Mouse (Mus musculus): Measurements from ENCODE around the gene Tacr1. TPM values are rescaled to one million over a fixed set of nuclear protein-coding genes. Genes with fewer than 3 reads are reported as not detected.

The Tacr1 gene
- 3.2 and 3.5 TPM in 2 replicates for polyA plus RNA-seq (2015; fragmentation: Nextera tagmentation; extraction: Ambion mirVana)

DNA sequence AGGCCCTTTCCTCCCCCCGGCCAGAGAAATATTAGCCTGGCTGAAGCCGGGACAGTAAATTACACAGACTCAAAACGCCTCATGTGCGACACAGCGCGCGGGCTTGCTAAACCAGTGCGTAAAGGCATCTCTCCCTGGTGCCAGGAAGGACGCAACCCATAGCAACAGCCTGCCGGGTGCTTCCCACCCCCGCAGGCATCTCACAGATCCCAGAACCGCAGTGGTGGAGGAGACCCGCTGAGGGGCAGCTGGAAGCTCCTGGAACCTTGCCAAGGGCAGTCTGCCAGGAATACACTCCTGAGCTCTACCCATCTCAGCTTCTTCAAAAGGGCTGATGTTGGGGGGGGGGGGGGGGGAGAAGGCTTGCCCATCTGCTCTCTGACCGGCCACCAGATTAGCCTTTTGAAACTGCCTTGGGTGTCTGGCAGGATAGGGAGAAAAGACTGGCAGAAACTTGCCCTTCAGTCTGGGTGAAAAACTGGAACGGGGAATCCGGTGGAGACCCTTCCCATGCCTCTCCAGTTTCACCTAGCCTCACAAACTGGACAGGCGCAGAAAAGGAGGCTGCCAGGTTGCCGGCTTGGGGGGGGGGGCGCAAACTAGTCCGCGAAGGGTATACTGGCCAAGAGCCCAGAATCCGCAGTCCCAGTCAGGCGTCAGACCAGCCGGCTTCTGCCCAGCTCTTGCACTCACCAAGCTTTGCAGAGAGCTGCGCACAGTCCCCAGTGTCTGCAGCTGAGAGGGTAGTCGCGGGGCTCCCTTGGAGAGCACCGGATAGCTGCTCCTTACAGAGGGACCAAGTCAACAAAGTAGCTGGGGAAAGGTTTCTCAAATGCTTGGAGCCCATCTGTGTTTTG, at the start of gene Tacr1:
TSS of gene Tacr1 (plus strand) at position 740 of the 857 bp plus-strand sequence.
- H3K4me3 ChIP-seq (ENCODE audit: low read depth, low read length): peak within 1 kb of the TSS; percentile 45
- peak within 1 kb of the TSS; percentile 85 for H3K4me2 ChIP-seq (ENCODE audit: low read length)
- H3K27ac ChIP-seq (ENCODE audit: low read length): peak within 1 kb of the TSS; percentile 50; the same call in 1 of the 2 replicates
- H3K36me3 ChIP-seq (ENCODE audit: control insufficient read depth, insufficient read depth, low read length): no peaks in the 10 kb centered on the region
- ATAC-seq: peak; percentile 91
- H3K9ac ChIP-seq (ENCODE audit: low read depth, low read length): peak within 1 kb of the TSS; percentile 66
- no peaks in the 10 kb centered on the region for H3K9me3 ChIP-seq (replicated peaks; ENCODE audit: control insufficient read depth, low read length, poor library complexity, severe bottlenecking)
- H3K27me3 ChIP-seq (ENCODE audit: control insufficient read depth, insufficient read depth, low read depth, low read length): peaks cover 14% of the 10 kb centered on the region
- H3K4me1 ChIP-seq (ENCODE audit: control insufficient read depth, insufficient read depth, low read length): peaks cover 21% of the 10 kb centered on the region
- WGBS: under 1% methylated on average over 25 of the region's 28 CpGs

GRCm38 (mm10) chr6:82376144-82376543, 26.0 kb upstream of the Tacr1 start:
- no peak for ATAC-seq
- no peak overlapping the region for H3K9ac ChIP-seq (ENCODE audit: low read depth, low read length)
- no peak overlapping the region for H3K4me2 ChIP-seq (ENCODE audit: low read length)
- no peaks in the 10 kb centered on the region for H3K4me1 ChIP-seq (ENCODE audit: control insufficient read depth, insufficient read depth, low read length)
- H3K27me3 ChIP-seq (ENCODE audit: control insufficient read depth, insufficient read depth, low read depth, low read length): no peaks in the 10 kb centered on the region
- no peak overlapping the region for H3K4me3 ChIP-seq (ENCODE audit: low read depth, low read length)
- H3K9me3 ChIP-seq (replicated peaks; ENCODE audit: control insufficient read depth, low read length, poor library complexity, severe bottlenecking): no peaks in the 10 kb centered on the region
- no peaks in the 10 kb centered on the region for H3K36me3 ChIP-seq (ENCODE audit: control insufficient read depth, insufficient read depth, low read length)
- H3K27ac ChIP-seq (ENCODE audit: low read length): no peak overlapping the region
- 82% methylated on average over 3 of the region's 3 CpGs for WGBS

GRCm38 (mm10) chr6:82383556-82383955, 18.6 kb upstream of the Tacr1 start:
- Histone ChIP-seq H3K27ac (ENCODE audit: low read length) (no peak overlapping the region), H3K27me3 (ENCODE audit: control insufficient read depth, insufficient read depth, low read depth, low read length) (no peaks in the 10 kb centered on the region), H3K36me3 (ENCODE audit: control insufficient read depth, insufficient read depth, low read length) (no peaks in the 10 kb centered on the region), H3K9me3 (replicated peaks; ENCODE audit: control insufficient read depth, low read length, poor library complexity, severe bottlenecking) (no peaks in the 10 kb centered on the region), H3K4me3 (ENCODE audit: low read depth, low read length) (no peak overlapping the region), H3K4me1 (ENCODE audit: control insufficient read depth, insufficient read depth, low read length) (no peaks in the 10 kb centered on the region), H3K4me2 (ENCODE audit: low read length) (no peak overlapping the region), H3K9ac (ENCODE audit: low read depth, low read length) (no peak overlapping the region)
- WGBS: 91% methylated on average over 5 of the region's 5 CpGs
- ATAC-seq: no peak

- Histone ChIP-seq H3K4me3 (ENCODE audit: low read depth, low read length) (peak overlapping the region; percentile 45), H3K27ac (ENCODE audit: low read length) (peak overlapping the region; percentile 50; the same call in 1 of the 2 replicates), H3K4me1 (ENCODE audit: control insufficient read depth, insufficient read depth, low read length) (peaks cover 21% of the 10 kb centered on the region), H3K36me3 (ENCODE audit: control insufficient read depth, insufficient read depth, low read length) (no peaks in the 10 kb centered on the region), H3K9me3 (replicated peaks; ENCODE audit: control insufficient read depth, low read length, poor library complexity, severe bottlenecking) (no peaks in the 10 kb centered on the region), H3K9ac (ENCODE audit: low read depth, low read length) (peak overlapping the region; percentile 66), H3K4me2 (ENCODE audit: low read length) (peak overlapping the region; percentile 85), H3K27me3 (ENCODE audit: control insufficient read depth, insufficient read depth, low read depth, low read length) (peaks cover 14% of the 10 kb centered on the region)
- WGBS: 1% methylated on average over 34 of the region's 34 CpGs
- peak; percentile 71 for ATAC-seq
These were observed 664 bp downstream of the Tacr1 start for GRCm38 (mm10) chr6:82402501-82403495.

DNA sequence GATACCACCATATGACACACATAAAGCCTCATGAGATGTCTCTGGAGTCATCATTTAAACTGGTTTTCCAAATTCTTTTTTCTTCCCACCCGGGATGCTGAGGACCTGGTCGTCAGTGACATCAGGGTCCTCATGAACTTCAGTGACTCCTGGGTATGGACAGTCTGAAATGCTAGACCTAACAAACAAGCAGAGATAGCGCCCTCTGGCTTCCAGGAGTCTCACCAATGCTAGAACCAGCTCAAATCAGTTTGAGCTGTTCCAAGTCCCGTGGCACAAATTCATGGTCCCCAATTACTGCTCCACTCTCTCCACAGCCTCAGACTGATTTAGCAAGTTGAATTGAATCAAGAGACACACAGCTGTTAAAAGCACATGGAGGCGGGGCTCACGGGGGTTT, 16.2 kb downstream of the Tacr1 start:
- no peak overlapping the region for H3K4me3 ChIP-seq (ENCODE audit: low read depth, low read length)
- ATAC-seq: no peak
- H3K27ac ChIP-seq (ENCODE audit: low read length): no peak overlapping the region
- WGBS: 75% methylated on average over 6 of the region's 6 CpGs
- H3K9me3 ChIP-seq (replicated peaks; ENCODE audit: control insufficient read depth, low read length, poor library complexity, severe bottlenecking): no peaks in the 10 kb centered on the region
- H3K27me3 ChIP-seq (ENCODE audit: control insufficient read depth, insufficient read depth, low read depth, low read length): no peaks in the 10 kb centered on the region
- H3K4me1 ChIP-seq (ENCODE audit: control insufficient read depth, insufficient read depth, low read length): no peaks in the 10 kb centered on the region; the same call in 1 of the 2 replicates
- H3K36me3 ChIP-seq (ENCODE audit: control insufficient read depth, insufficient read depth, low read length): no peaks in the 10 kb centered on the region
- H3K4me2 ChIP-seq (ENCODE audit: low read length): no peak overlapping the region
- H3K9ac ChIP-seq (ENCODE audit: low read depth, low read length): no peak overlapping the region

DNA sequence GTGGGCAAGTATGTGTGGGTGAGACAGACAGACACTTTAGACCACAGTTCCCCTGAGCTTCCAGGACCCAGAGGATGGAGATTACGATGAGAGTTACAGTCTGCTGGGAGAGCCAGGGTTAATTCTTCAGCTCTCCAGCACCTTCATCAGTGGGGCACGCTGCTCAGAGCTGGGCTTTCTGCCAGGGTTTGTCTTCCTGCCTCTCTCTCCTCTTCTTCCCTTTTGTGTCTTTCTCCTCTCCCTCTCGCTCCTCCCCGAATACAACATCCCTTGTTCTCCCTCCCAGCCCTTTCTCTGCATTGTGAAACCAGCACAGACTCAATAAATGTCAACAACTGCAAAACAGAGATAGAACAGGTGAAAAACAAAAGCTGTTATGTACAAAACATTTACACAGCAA, 18.1 kb downstream of the Tacr1 start:
- H3K4me1 ChIP-seq (ENCODE audit: control insufficient read depth, insufficient read depth, low read length): no peaks in the 10 kb centered on the region; the same call in 1 of the 2 replicates
- H3K4me2 ChIP-seq (ENCODE audit: low read length): no peak overlapping the region
- H3K36me3 ChIP-seq (ENCODE audit: control insufficient read depth, insufficient read depth, low read length): no peaks in the 10 kb centered on the region
- no peak overlapping the region for H3K27ac ChIP-seq (ENCODE audit: low read length)
- 35% methylated on average over 4 of the region's 4 CpGs for WGBS
- no peak for ATAC-seq
- no peaks in the 10 kb centered on the region for H3K27me3 ChIP-seq (ENCODE audit: control insufficient read depth, insufficient read depth, low read depth, low read length)
- no peak overlapping the region for H3K9ac ChIP-seq (ENCODE audit: low read depth, low read length)
- H3K4me3 ChIP-seq (ENCODE audit: low read depth, low read length): no peak overlapping the region
- no peaks in the 10 kb centered on the region for H3K9me3 ChIP-seq (replicated peaks; ENCODE audit: control insufficient read depth, low read length, poor library complexity, severe bottlenecking)

GRCm38 (mm10) chr6:82428890-82429289, 26.8 kb downstream of the Tacr1 start:
- ATAC-seq: no peak
- Histone ChIP-seq H3K9ac (ENCODE audit: low read depth, low read length) (no peak overlapping the region), H3K36me3 (ENCODE audit: control insufficient read depth, insufficient read depth, low read length) (no peaks in the 10 kb centered on the region), H3K4me3 (ENCODE audit: low read depth, low read length) (no peak overlapping the region), H3K9me3 (replicated peaks; ENCODE audit: control insufficient read depth, low read length, poor library complexity, severe bottlenecking) (no peaks in the 10 kb centered on the region), H3K27ac (ENCODE audit: low read length) (no peak overlapping the region), H3K4me2 (ENCODE audit: low read length) (no peak overlapping the region), H3K4me1 (ENCODE audit: control insufficient read depth, insufficient read depth, low read length) (no peaks in the 10 kb centered on the region), H3K27me3 (ENCODE audit: control insufficient read depth, insufficient read depth, low read depth, low read length) (no peaks in the 10 kb centered on the region)
- WGBS: 57% methylated on average over 6 of the region's 6 CpGs

- Histone ChIP-seq H3K4me1 (ENCODE audit: control insufficient read depth, insufficient read depth, low read length) (no peaks in the 10 kb centered on the region), H3K27ac (ENCODE audit: low read length) (no peak overlapping the region), H3K4me2 (ENCODE audit: low read length) (no peak overlapping the region), H3K9ac (ENCODE audit: low read depth, low read length) (no peak overlapping the region), H3K4me3 (ENCODE audit: low read depth, low read length) (no peak overlapping the region), H3K9me3 (replicated peaks; ENCODE audit: control insufficient read depth, low read length, poor library complexity, severe bottlenecking) (no peaks in the 10 kb centered on the region), H3K36me3 (ENCODE audit: control insufficient read depth, insufficient read depth, low read length) (no peaks in the 10 kb centered on the region), H3K27me3 (ENCODE audit: control insufficient read depth, insufficient read depth, low read depth, low read length) (no peaks in the 10 kb centered on the region)
- no peak for ATAC-seq
- 38% methylated on average over 6 of the region's 6 CpGs for WGBS
These were observed 27.6 kb downstream of the Tacr1 start for GRCm38 (mm10) chr6:82429766-82430165.
